Mouse (Mus musculus) kidney, embryonic 15.5 days (tissue): ENCODE data around the gene Mex3a. TPM values are rescaled to one million over a fixed set of nuclear protein-coding genes. Genes with fewer than 3 reads are reported as not detected.
A peak's percentile ranks its signal among the peaks of the same experiment; 100 is the strongest.

ENCODE experiments used
- ATAC-seq: fragments of 200-750 bp; cut with Nextera tagmentation; replicated peaks from 2 replicates; pipeline ENCODE4 v1.8.0; 2017; ENCODE audit warnings: moderate TSS enrichment; ENCODE audit not compliant: low FRiP score
- H3K27ac ChIP-seq: fragments of 300-500 bp; sonication (generic); 2 replicates; pipeline ENCODE4 v1.5.1; 2015; ENCODE audit warnings: mild to moderate bottlenecking, inconsistent platforms
- H3K27me3 ChIP-seq: fragments of 300-500 bp; sonication (generic); 2 replicates; pipeline ENCODE4 v1.6.1; 2015; ENCODE audit warnings: inconsistent platforms
- H3K36me3 ChIP-seq: fragments of 300-500 bp; sonication (generic); 2 replicates; pipeline ENCODE4 v1.6.1; 2015; ENCODE audit warnings: inconsistent platforms
- H3K4me1 ChIP-seq: fragments of 300-500 bp; sonication (generic); 2 replicates; pipeline ENCODE4 v1.6.1; 2015; ENCODE audit warnings: inconsistent platforms
- H3K4me2 ChIP-seq: fragments of 300-500 bp; sonication (generic); 2 replicates; pipeline ENCODE4 v1.6.1; 2015; ENCODE audit warnings: moderate library complexity, mild to moderate bottlenecking, inconsistent platforms
- H3K4me3 ChIP-seq: fragments of 300-500 bp; sonication (generic); replicated peaks from 2 replicates; pipeline ENCODE4 v1.5.1; 2015; ENCODE audit warnings: mild to moderate bottlenecking, inconsistent platforms
- H3K9ac ChIP-seq: fragments of 300-500 bp; sonication (generic); 2 replicates; pipeline ENCODE4 v1.6.1; 2015; ENCODE audit warnings: mild to moderate bottlenecking, inconsistent platforms
- H3K9me3 ChIP-seq: fragments of 300-500 bp; sonication (generic); replicated peaks from 2 replicates; pipeline ENCODE4 v1.6.1; 2016; ENCODE audit warnings: inconsistent platforms
- WGBS: fragments of 180-500 bp; shearing (Covaris S2); methylation state at CpG from one replicate; pipeline ENCODE4 v1.1.7; 2015; ENCODE audit warnings: mixed read lengths; 5-methylcytosine and 5-hydroxymethylcytosine counted together
- polyA plus RNA-seq: library from polyadenylated mRNA; unstranded; fragments of >200 nt; fragmentation: Nextera tagmentation; extraction: Ambion mirVana; gene quantifications from 2 replicates; pipeline ENCODE4 v1.2.1, GENCODE M21; 2015

Gene Mex3a
- polyA plus RNA-seq, 1 experiment from 2014 or later = 22.0 TPM

- ATAC-seq = no peak
- H3K4me3 ChIP-seq = no peak overlapping the region
- 0 out of 2 replicates have a peak, but pooled peaks cover 2% of the 10 kb centered on the region for H3K36me3 ChIP-seq
- H3K9ac ChIP-seq = no peak overlapping the region
- H3K27me3 ChIP-seq = no peaks in the 10 kb centered on the region
- no peaks in the 10 kb centered on the region for H3K9me3 ChIP-seq
- peaks cover 62% of the 10 kb centered on the region for H3K4me1 ChIP-seq
- H3K27ac ChIP-seq = no peak overlapping the region
- H3K4me2 ChIP-seq = no peak overlapping the region
- 85% methylated on average over 7 of the region's 7 CpGs for WGBS
Observed at GRCm38 (mm10) chr3:88500087-88500486, 32.1 kb upstream of the Mex3a start.

DNA sequence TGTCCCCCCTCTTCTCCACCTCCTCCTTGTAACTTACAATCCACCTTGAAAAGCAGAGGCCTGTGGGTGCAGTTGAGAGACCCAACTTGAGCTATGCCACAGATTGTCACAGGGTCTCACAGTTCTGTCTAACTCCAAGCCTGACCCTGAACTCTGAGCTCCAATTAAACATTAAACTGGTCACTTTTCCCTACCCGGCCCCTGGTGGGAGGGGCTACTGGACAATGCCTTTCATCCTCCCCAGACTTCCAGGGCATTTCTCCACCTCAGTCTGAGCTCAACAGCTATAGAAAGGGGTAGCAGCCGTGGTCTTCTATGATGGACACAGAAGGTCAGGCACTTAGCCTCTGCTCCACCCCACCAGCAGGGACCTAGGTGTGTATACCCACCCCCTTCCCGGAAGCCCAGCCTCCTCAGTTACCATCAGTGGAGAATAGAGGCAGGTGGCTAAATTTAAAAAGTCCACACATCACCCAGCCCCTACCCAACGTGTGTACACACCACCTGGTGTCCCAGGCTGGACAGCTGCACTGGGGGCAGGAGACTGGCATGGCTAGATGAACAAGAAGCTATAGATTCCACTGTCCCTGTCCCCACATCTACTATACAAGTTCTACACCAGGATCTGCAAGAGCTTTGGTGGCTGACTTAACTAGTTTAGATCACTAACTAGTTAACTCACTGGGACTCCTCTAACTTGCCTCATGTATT, 31.4 kb upstream of the Mex3a start:
- Histone ChIP-seq H3K36me3 (no peaks in the 10 kb centered on the region), H3K4me2 (peak overlapping the region; percentile 97), H3K9ac (no peak overlapping the region), H3K27me3 (no peaks in the 10 kb centered on the region), H3K27ac (no peak overlapping the region), H3K9me3 (no peaks in the 10 kb centered on the region), H3K4me3 (peak overlapping the region; percentile 65; the same call in 1 of the 2 replicates), H3K4me1 (peaks cover 62% of the 10 kb centered on the region)
- no peak for ATAC-seq
- WGBS = 39% methylated on average over 4 of the region's 4 CpGs

DNA sequence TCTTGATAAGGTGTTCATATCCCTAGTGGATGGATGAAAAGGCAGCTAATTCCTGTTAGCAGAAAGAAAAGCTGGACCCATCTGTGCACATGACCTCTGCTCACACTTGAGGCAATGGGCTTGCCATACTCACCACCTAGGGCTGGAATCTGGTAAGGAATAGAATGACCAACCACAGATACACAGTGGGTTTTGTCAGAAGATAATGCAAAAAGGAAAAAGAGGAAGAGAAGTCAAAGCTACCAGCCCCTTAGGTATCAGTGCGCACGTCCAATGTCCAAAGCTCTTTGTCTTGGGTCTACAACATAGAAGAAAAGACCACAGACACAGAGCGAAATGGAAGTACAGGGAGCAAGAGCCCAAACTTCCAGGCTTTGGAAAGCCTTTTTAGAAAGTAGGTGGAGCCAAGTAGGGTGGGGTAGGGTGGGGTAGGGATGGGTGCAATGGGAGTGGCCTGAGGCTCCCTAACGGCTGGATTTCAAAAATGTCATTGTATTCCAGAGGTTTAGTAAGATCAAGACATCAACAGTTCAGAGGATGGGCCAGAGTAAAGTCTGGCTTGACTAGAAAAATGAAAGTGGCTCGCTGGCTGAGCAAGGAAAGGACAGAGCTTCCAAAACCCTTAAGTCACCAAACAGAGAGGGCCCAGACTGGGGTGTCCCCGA, 30.7 kb upstream of the Mex3a start:
- ATAC-seq = no peak
- Histone ChIP-seq H3K36me3 (no peaks in the 10 kb centered on the region), H3K4me2 (peak overlapping the region; percentile 97), H3K4me1 (peaks cover 59% of the 10 kb centered on the region), H3K27me3 (no peaks in the 10 kb centered on the region), H3K27ac (peak overlapping the region; percentile 82), H3K9ac (peak overlapping the region; percentile 80), H3K9me3 (no peaks in the 10 kb centered on the region), H3K4me3 (peak overlapping the region; percentile 65)
- 57% methylated on average over 6 of the region's 6 CpGs for WGBS

- Histone ChIP-seq H3K4me3 (peak overlapping the region; percentile 65), H3K27ac (peak overlapping the region; percentile 82), H3K4me2 (peak overlapping the region; percentile 97), H3K9ac (peak overlapping the region; percentile 80), H3K9me3 (no peaks in the 10 kb centered on the region), H3K4me1 (peaks cover 61% of the 10 kb centered on the region), H3K36me3 (no peaks in the 10 kb centered on the region), H3K27me3 (no peaks in the 10 kb centered on the region)
- 15% methylated on average over 11 of the region's 11 CpGs for WGBS
- peak; percentile 7; the same call in 1 of the 2 replicates for ATAC-seq
Observed at GRCm38 (mm10) chr3:88502031-88502571, 30.1 kb upstream of the Mex3a start.

GRCm38 (mm10) chr3:88502641-88503504, 29.3 kb upstream of the Mex3a start:
- Histone ChIP-seq H3K27ac (peak overlapping the region; percentile 82), H3K4me2 (peak overlapping the region; percentile 97), H3K9me3 (no peaks in the 10 kb centered on the region), H3K4me1 (peaks cover 59% of the 10 kb centered on the region), H3K4me3 (peak overlapping the region; percentile 65), H3K9ac (peak overlapping the region; percentile 80), H3K27me3 (no peaks in the 10 kb centered on the region), H3K36me3 (no peaks in the 10 kb centered on the region)
- peak; percentile 93 for ATAC-seq
- under 1% methylated on average over 55 of the region's 55 CpGs for WGBS

GRCm38 (mm10) chr3:88503505-88503863, 28.7 kb upstream of the Mex3a start:
- Histone ChIP-seq H3K27me3 (no peaks in the 10 kb centered on the region), H3K36me3 (no peaks in the 10 kb centered on the region), H3K4me3 (peak overlapping the region; percentile 65), H3K9ac (peak overlapping the region; percentile 18; the same call in 1 of the 2 replicates), H3K4me1 (peaks cover 59% of the 10 kb centered on the region), H3K27ac (peak overlapping the region; percentile 82), H3K9me3 (no peaks in the 10 kb centered on the region), H3K4me2 (peak overlapping the region; percentile 97)
- peak; percentile 20; the same call in 1 of the 2 replicates for ATAC-seq
- 33% methylated on average over 4 of the region's 4 CpGs for WGBS

DNA sequence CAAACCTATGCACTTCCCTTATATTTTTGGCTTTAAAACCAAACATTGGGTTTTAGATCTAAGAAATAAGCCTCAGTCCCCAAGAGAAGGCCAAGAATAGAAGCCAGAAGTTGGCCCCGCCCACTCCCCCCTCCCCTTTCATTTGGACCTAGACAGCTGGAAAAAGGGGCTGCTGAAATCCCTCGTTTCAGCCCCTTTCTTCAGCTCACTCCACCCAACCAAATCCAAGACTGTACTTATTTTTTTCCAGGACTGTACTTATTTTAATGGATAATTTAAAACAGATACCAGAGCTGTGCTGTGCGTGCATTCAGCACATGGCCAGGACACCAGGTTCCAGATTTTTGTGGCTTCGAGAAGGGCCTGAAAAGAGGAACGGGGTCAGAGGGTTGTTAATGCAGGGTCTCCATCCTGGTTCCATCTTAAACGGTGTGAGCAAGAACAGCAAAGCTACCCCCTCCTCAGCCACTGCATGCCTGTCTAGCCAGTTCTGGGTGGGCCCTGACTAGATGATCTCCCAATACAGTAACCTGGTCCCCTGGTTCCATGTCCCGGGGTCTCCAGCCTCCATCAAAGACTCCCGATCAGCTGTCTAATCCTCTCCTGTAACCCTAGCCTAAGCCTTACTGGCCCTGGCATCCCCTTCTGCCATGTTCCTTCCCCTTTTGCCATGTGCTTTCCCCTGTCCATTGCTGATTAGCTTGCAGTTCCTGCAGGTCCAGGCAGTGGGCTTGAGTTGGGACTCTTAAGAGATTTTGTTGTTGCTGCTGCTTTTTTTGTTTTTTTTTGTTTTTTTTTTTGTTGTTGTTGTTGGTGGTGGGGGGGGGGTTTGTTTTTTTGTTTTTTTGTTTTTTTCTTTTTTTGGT, 28.1 kb upstream of the Mex3a start:
- peak overlapping the region; percentile 82 for H3K27ac ChIP-seq
- ATAC-seq = no peak
- WGBS = 50% methylated on average over 8 of the region's 8 CpGs

DNA sequence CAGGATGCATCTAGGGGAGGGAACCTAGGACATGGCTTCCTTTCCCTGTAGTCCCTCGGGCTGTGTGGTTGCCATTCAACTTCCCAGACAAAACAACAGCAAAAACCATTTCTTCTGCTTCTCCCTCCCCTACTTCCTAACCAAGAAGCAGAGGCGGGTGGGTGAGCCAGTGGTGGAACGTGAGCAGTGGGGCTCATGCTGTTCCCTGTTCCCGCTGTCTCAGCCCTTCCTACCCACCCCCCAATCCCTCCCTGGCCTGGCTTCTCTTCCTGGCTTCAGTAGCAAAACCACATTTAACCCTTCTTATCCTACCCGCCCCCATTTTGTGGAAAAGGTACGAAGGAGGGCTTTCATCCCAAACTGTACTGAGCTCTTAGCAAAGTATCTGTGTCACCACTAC, 27.1 kb upstream of the Mex3a start:
- Histone ChIP-seq H3K27ac (no peak overlapping the region), H3K4me3 (no peak overlapping the region), H3K4me1 (peaks cover 69% of the 10 kb centered on the region), H3K9me3 (no peaks in the 10 kb centered on the region), H3K27me3 (no peaks in the 10 kb centered on the region), H3K4me2 (no peak overlapping the region), H3K9ac (no peak overlapping the region), H3K36me3 (no peaks in the 10 kb centered on the region)
- ATAC-seq = no peak
- WGBS = 61% methylated on average over 6 of the region's 6 CpGs

More for the DNA sequence above, 28.1 kb upstream of the Mex3a start:
- Histone ChIP-seq H3K36me3 (no peaks in the 10 kb centered on the region), H3K4me1 (peaks cover 60% of the 10 kb centered on the region), H3K9ac (no peak overlapping the region), H3K9me3 (no peaks in the 10 kb centered on the region), H3K27me3 (no peaks in the 10 kb centered on the region), H3K4me2 (0 out of 2 replicates have a peak overlapping the region, but pooled peaks have one; percentile 97), H3K4me3 (peak overlapping the region; percentile 65; the same call in 1 of the 2 replicates)

DNA sequence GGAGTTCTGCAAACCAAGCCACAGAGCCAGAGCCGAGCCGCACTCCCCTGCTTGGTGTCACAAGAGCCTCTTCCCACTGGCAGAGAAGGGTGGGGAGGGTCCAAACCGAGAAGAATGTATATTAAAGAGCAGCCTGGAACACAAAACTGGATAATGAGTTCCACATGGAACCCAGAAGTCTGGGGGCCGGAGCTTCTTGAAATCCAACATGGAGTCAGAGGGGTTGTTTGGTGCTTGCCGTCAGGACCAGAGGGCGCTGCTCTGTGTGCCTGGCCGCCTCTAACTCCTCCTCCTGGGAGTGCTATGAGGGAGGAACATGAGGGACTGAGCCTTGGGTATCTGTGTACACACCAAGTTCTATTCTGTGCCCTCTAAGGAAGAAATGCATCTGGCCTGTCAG, 26.4 kb upstream of the Mex3a start:
- no peak overlapping the region for H3K27ac ChIP-seq

GRCm38 (mm10) chr3:88509250-88509649, 22.9 kb upstream of the Mex3a start:
- H3K9me3 ChIP-seq = no peaks in the 10 kb centered on the region
- H3K4me3 ChIP-seq = peak overlapping the region; percentile 48
- 52% methylated on average over 3 of the region's 3 CpGs for WGBS
- H3K36me3 ChIP-seq = no peaks in the 10 kb centered on the region
- peak overlapping the region; percentile 92 for H3K27ac ChIP-seq
- H3K4me1 ChIP-seq = peaks cover 68% of the 10 kb centered on the region
- peak overlapping the region; percentile 71 for H3K4me2 ChIP-seq
- H3K9ac ChIP-seq = 0 out of 2 replicates have a peak overlapping the region, but pooled peaks have one; percentile 12
- 0 out of 2 replicates have a peak, but pooled peaks have one; percentile 2 for ATAC-seq
- H3K27me3 ChIP-seq = no peaks in the 10 kb centered on the region

More for the DNA sequence above, 26.4 kb upstream of the Mex3a start:
- H3K27me3 ChIP-seq = no peaks in the 10 kb centered on the region
- no peak overlapping the region for H3K9ac ChIP-seq
- no peak for ATAC-seq
- peaks cover 69% of the 10 kb centered on the region for H3K4me1 ChIP-seq
- no peaks in the 10 kb centered on the region for H3K36me3 ChIP-seq
- WGBS = 47% methylated on average over 7 of the region's 7 CpGs
- H3K4me3 ChIP-seq = no peak overlapping the region
- H3K9me3 ChIP-seq = no peaks in the 10 kb centered on the region
- no peak overlapping the region for H3K4me2 ChIP-seq
